Mouse (Mus musculus): Measurements from ENCODE around the gene Fbxo24. TPM values are rescaled to one million over a fixed set of nuclear protein-coding genes. Genes with fewer than 3 reads are reported as not detected.
A peak's percentile ranks its signal among the peaks of the same experiment; 100 is the strongest.

Fbxo24 gene
- polyA plus RNA-seq, 1 experiment: 0.29 TPM

GRCm38 (mm10) chr5:137641054-137641453 is 12.3 kb upstream of the Fbxo24 start, which contains the start of gene Sap25:
Gene Sap25 (plus strand): TSS chr5:137641334.
- Histone ChIP-seq H3K36me3 (ENCODE audit: control insufficient read depth, insufficient read depth) (peaks cover 55% of the 10 kb centered on the region), H3K79me2 (ENCODE audit: control insufficient read depth, insufficient read depth) (no peaks in the 10 kb centered on the region), H3ac (ENCODE audit: control insufficient read depth, insufficient read length, low read depth) (no peak within 1 kb of the TSS), H3K79me3 (ENCODE audit: low read depth) (no peaks in the 10 kb centered on the region), H3K27me3 (ENCODE audit: control insufficient read depth, insufficient read depth, insufficient read length) (no peaks in the 10 kb centered on the region), H3K4me3 (ENCODE audit: insufficient read depth, poor library complexity, severe bottlenecking) (no peak within 1 kb of the TSS)
- TF ChIP-seq CEBPB (IDR thresholded peaks at IDR 0.05; ENCODE audit: low read depth): no peak
- TF ChIP-seq CTCF (IDR thresholded peaks at IDR 0.05; ENCODE audit: control insufficient read depth, insufficient read depth, insufficient read length): peak; percentile 60

DNA sequence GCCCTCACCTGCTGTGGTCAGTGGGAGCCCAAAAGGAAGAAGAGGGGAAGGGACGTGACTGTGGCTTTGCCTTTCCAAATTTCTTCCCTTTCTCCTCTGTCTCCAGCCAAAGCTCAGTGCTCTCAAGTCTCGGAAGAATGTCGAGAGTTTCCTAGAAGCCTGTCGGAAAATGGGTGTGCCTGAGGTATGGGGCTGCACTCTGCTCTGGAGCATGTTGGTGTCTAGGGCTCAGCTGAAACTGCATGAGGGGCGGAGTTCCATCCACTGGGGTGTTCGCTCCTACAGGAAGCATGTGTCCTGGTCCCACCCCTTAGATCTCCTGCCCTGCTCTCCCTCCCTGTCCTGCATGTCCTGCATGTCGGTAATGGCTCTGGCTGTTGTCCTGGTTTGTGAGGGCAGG is 10.7 kb upstream of the Fbxo24 start:
- H3K36me3 ChIP-seq (ENCODE audit: control insufficient read depth, insufficient read depth): peaks cover 69% of the 10 kb centered on the region
- no peak overlapping the region for H3K4me3 ChIP-seq (ENCODE audit: insufficient read depth, poor library complexity, severe bottlenecking)
- no peaks in the 10 kb centered on the region for H3K79me2 ChIP-seq (ENCODE audit: control insufficient read depth, insufficient read depth)
- no peaks in the 10 kb centered on the region for H3K79me3 ChIP-seq (ENCODE audit: low read depth)
- TF ChIP-seq CTCF (IDR thresholded peaks at IDR 0.05; ENCODE audit: control insufficient read depth, insufficient read depth, insufficient read length) (no peak), USF1 (IDR thresholded peaks at IDR 0.05; ENCODE audit: low read depth) (no peak), MAX (IDR thresholded peaks at IDR 0.05) (no peak), FOSL1 (IDR thresholded peaks at IDR 0.05; ENCODE audit: insufficient read depth, low read length, poor library complexity, severe bottlenecking) (no peak), MYOD1 (IDR thresholded peaks at IDR 0.05; ENCODE audit: control insufficient read depth, insufficient read length, low read depth) (no peak), CEBPB (IDR thresholded peaks at IDR 0.05; ENCODE audit: low read depth) (no peak), MYOG (IDR thresholded peaks at IDR 0.05; ENCODE audit: control insufficient read depth, extremely low read depth, insufficient read length) (no peak)
- H3ac ChIP-seq (ENCODE audit: control insufficient read depth, insufficient read length, low read depth): no peak overlapping the region
- H3K27me3 ChIP-seq (ENCODE audit: control insufficient read depth, insufficient read depth, insufficient read length): no peaks in the 10 kb centered on the region

DNA sequence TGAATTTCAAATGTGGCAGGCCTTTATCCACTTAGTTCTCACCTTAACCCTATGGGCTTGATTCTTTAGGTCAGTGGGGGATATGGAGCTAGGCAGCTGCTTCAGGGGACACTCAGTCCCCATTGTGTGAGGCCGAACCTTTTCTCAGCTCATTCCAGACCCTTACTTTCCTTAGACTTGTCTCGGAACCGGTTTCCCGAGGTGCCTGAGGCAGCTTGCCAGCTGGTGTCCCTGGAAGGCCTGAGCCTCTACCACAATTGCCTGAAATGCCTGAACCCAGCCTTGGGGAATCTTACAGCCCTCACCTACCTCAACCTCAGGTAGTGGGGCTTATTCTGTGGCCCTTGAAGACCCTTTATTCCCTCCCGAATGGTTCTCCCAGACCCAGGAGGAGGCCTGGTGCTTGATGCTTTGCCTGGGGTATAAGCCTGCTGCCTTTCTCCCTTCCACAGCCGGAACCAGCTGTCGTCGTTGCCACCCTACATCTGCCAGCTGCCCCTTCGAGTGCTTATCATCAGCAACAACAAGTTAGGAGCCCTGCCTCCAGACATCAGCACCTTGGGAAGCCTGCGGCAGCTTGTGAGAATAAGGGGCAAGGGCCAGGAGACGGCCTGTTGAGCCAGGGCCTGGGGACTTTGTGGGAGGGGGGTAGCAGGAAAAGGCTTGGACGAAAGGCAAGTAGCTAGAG is 4.7 kb upstream of the Fbxo24 start:
- H3K79me3 ChIP-seq (ENCODE audit: low read depth): peaks cover 37% of the 10 kb centered on the region

GRCm38 (mm10) chr5:137631591-137631990 is 2.8 kb upstream of the Fbxo24 start:
- Histone ChIP-seq H3K79me3 (ENCODE audit: low read depth) (peaks cover 37% of the 10 kb centered on the region), H3K36me3 (ENCODE audit: control insufficient read depth, insufficient read depth) (peaks cover 37% of the 10 kb centered on the region), H3K4me3 (ENCODE audit: insufficient read depth, poor library complexity, severe bottlenecking) (no peak overlapping the region), H3ac (ENCODE audit: control insufficient read depth, insufficient read length, low read depth) (peak overlapping the region; percentile 58), H3K27me3 (ENCODE audit: control insufficient read depth, insufficient read depth, insufficient read length) (no peaks in the 10 kb centered on the region), H3K79me2 (ENCODE audit: control insufficient read depth, insufficient read depth) (peaks cover 51% of the 10 kb centered on the region)
- TF ChIP-seq MYOD1 (IDR thresholded peaks at IDR 0.05; ENCODE audit: control insufficient read depth, insufficient read length, low read depth): no peak
- no peak for TF ChIP-seq USF1 (IDR thresholded peaks at IDR 0.05; ENCODE audit: low read depth)

More for the DNA sequence above, 4.7 kb upstream of the Fbxo24 start:
- Histone ChIP-seq H3K4me3 (ENCODE audit: insufficient read depth, poor library complexity, severe bottlenecking) (no peak overlapping the region), H3K27me3 (ENCODE audit: control insufficient read depth, insufficient read depth, insufficient read length) (no peaks in the 10 kb centered on the region), H3K79me2 (ENCODE audit: control insufficient read depth, insufficient read depth) (peaks cover 51% of the 10 kb centered on the region), H3ac (ENCODE audit: control insufficient read depth, insufficient read length, low read depth) (no peak overlapping the region), H3K36me3 (ENCODE audit: control insufficient read depth, insufficient read depth) (peaks cover 54% of the 10 kb centered on the region)
- no peak for TF ChIP-seq USF1 (IDR thresholded peaks at IDR 0.05; ENCODE audit: low read depth)
- no peak for TF ChIP-seq MYOG (IDR thresholded peaks at IDR 0.05; ENCODE audit: control insufficient read depth, extremely low read depth, insufficient read length)
- no peak for TF ChIP-seq MYOD1 (IDR thresholded peaks at IDR 0.05; ENCODE audit: control insufficient read depth, insufficient read length, low read depth)
- no peak for TF ChIP-seq CEBPB (IDR thresholded peaks at IDR 0.05; ENCODE audit: low read depth)
- TF ChIP-seq CTCF (IDR thresholded peaks at IDR 0.05; ENCODE audit: control insufficient read depth, insufficient read depth, insufficient read length): no peak
- TF ChIP-seq MAX (IDR thresholded peaks at IDR 0.05): no peak
- TF ChIP-seq FOSL1 (IDR thresholded peaks at IDR 0.05; ENCODE audit: insufficient read depth, low read length, poor library complexity, severe bottlenecking): no peak

DNA sequence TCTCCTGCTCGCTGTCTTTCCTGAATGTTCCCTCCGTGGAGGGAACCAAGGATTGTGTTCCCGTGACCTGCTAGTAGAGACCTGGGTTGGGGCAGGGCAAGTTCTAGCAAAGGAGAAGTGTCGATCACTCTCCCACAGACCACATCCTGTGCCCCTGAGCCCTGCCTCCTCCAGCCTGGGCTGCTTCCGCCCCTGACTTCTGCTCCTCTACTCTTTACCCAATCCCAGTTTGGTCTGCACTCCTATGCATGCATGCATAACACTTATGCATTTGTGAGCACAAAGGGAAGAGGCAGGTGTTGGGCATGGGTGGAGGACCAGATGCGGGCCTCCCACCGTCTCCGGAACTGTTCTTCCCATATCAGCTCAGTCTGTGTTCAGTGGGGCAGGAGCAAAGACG is 2.4 kb upstream of the Fbxo24 start:
- H3K4me3 ChIP-seq (ENCODE audit: insufficient read depth, poor library complexity, severe bottlenecking): peak overlapping the region; percentile 29
- H3K79me2 ChIP-seq (ENCODE audit: control insufficient read depth, insufficient read depth): peaks cover 51% of the 10 kb centered on the region
- H3ac ChIP-seq (ENCODE audit: control insufficient read depth, insufficient read length, low read depth): peak overlapping the region; percentile 58
- H3K79me3 ChIP-seq (ENCODE audit: low read depth): peaks cover 37% of the 10 kb centered on the region
- no peak for TF ChIP-seq FOSL1 (IDR thresholded peaks at IDR 0.05; ENCODE audit: insufficient read depth, low read length, poor library complexity, severe bottlenecking)
- TF ChIP-seq MYOG (IDR thresholded peaks at IDR 0.05; ENCODE audit: control insufficient read depth, extremely low read depth, insufficient read length): no peak
- no peak for TF ChIP-seq CEBPB (IDR thresholded peaks at IDR 0.05; ENCODE audit: low read depth)
- no peak for TF ChIP-seq MYOD1 (IDR thresholded peaks at IDR 0.05; ENCODE audit: control insufficient read depth, insufficient read length, low read depth)
- TF ChIP-seq MAX (IDR thresholded peaks at IDR 0.05): no peak
- TF ChIP-seq USF1 (IDR thresholded peaks at IDR 0.05; ENCODE audit: low read depth): no peak
- TF ChIP-seq CTCF (IDR thresholded peaks at IDR 0.05; ENCODE audit: control insufficient read depth, insufficient read depth, insufficient read length): no peak
- peaks cover 36% of the 10 kb centered on the region for H3K36me3 ChIP-seq (ENCODE audit: control insufficient read depth, insufficient read depth)
- H3K27me3 ChIP-seq (ENCODE audit: control insufficient read depth, insufficient read depth, insufficient read length): no peaks in the 10 kb centered on the region

GRCm38 (mm10) chr5:137630602-137631001 is 1.8 kb upstream of the Fbxo24 start:
- Histone ChIP-seq H3K79me2 (ENCODE audit: control insufficient read depth, insufficient read depth) (peaks cover 51% of the 10 kb centered on the region), H3K4me3 (ENCODE audit: insufficient read depth, poor library complexity, severe bottlenecking) (peak overlapping the region; percentile 29), H3K27me3 (ENCODE audit: control insufficient read depth, insufficient read depth, insufficient read length) (no peaks in the 10 kb centered on the region), H3K79me3 (ENCODE audit: low read depth) (peaks cover 37% of the 10 kb centered on the region), H3K36me3 (ENCODE audit: control insufficient read depth, insufficient read depth) (peaks cover 30% of the 10 kb centered on the region), H3ac (ENCODE audit: control insufficient read depth, insufficient read length, low read depth) (peak overlapping the region; percentile 58)
- peak; percentile 65 for TF ChIP-seq MYOD1 (IDR thresholded peaks at IDR 0.05; ENCODE audit: control insufficient read depth, insufficient read length, low read depth)
- TF ChIP-seq CEBPB (IDR thresholded peaks at IDR 0.05; ENCODE audit: low read depth): no peak

All from C2C12 (cell line).